Mouse (Mus musculus): Measurements from ENCODE around the gene Olfr27.

Olfr27 gene

GRCm38 (mm10) chr9:39127831-39128230, at the start of gene Olfr27:
Gene Olfr27 (plus strand): TSS chr9:39128131.
- no peak for DNase-seq (ENCODE audit: low spot score)

GRCm38 (mm10) chr9:39078787-39079186, 49.1 kb upstream of the Olfr27 start, which contains the start of gene Olfr938:
Gene Olfr938 (minus strand): TSS chr9:39078887.
- DNase-seq (ENCODE audit: low spot score): no peak

- DNase-seq (ENCODE audit: low spot score): no peak
These were observed 605 bp upstream of the Olfr27 start for GRCm38 (mm10) chr9:39127326-39127725.

GRCm38 (mm10) chr9:39152401-39152800, 24.5 kb downstream of the Olfr27 start:
- no peak for DNase-seq (ENCODE audit: low spot score)

- DNase-seq (ENCODE audit: low spot score): no peak
These were observed 38.1 kb downstream of the Olfr27 start, which contains the start of gene Olfr943 for GRCm38 (mm10) chr9:39166004-39166403. Gene Olfr943 (plus strand): TSS chr9:39166304.
